Mouse (Mus musculus) left cerebral cortex, adult 18-20 months (tissue): ENCODE results near the gene Dhx40. TPM values are rescaled to one million over a fixed set of nuclear protein-coding genes. Genes with fewer than 3 reads are reported as not detected.
"Not testable (repeated sequence)": the region's sequence is repeated elsewhere in the genome, so short reads cannot be mapped to it uniquely, and the experiment has no call there.

Source experiments
- DNase-seq, 2 experiments: peaks; one replicate each; pipeline ENCODE4 v3.0.0; 2021 to 2022; ENCODE audit warnings: low spot score in 2 of 2, mixed read lengths in 1 of 2
- total RNA-seq, 2 experiments: library from RNA; stranded (reverse); gene quantifications; 2 replicates each; pipeline ENCODE4 v1.2.3; 2021

The Dhx40 gene
- total RNA-seq, 2 experiments from 2014 or later, result 22.8 to 22.9 TPM

DNA sequence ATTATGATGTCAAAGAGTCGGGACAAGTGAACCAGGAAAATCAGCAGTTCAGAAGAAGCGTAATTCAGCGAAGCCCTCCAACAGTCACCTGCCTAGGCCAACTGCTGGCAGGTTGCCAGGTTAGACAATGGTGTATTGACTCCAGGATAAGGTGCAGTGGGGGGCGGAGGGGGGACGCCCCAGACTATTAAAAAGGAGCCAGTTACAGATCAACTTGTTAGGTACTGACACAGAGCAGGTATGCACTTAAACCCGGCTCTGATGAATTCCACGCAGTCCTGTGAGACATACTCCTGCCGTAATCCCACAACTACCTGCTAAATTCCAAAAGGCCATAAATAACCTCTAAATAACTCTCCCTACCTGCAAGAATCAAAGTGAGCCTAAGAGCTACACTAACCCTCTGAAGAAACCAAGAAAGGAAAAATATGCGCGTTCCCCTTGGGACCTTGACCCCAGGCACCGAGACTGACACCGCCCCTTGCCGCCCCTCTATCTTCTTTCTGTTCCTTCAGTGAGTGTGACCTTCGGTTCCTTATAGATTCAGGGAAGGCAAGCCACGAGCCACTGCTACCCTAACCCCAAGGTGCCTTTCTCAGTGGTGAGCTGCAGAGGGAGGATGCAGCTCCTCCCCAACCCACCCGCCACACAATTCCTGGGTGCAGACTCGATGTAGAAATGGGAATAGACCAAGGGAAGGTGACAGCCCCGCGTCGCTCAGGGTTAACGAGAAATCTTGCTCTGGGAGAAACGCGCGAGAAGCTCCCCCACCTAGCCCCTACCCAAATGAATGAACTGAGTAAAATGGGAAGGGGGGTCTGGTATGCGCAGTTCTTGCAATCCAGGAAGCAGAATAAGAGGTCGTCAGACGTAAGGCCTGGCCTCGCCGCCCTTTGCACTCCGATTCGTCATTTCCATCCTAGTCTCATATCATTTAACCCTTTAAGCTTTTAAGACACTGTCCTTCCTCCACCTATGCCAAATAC is 51.1 kb downstream of the Dhx40 start:
- DNase-seq, result peak; percentile 14 to 32

DNA sequence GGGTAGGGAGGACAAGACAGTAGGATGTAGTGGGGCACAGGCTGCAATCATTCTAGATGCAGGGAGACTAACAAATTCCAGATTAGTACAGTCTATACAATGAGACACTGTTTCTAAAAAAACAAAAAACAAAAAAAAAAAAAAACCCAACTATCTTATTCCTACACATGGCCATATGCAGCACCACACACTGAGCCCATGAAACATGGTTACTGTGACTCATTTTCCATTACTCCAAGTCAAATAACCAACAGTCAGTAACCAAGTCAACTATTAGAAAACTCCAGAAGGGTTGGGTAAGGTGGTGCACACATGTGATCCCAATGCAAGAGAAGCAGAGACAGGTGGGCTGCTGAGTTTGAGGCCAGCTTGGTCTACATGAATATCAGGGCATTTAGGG is 55.1 kb downstream of the Dhx40 start:
- no peak for DNase-seq

DNA sequence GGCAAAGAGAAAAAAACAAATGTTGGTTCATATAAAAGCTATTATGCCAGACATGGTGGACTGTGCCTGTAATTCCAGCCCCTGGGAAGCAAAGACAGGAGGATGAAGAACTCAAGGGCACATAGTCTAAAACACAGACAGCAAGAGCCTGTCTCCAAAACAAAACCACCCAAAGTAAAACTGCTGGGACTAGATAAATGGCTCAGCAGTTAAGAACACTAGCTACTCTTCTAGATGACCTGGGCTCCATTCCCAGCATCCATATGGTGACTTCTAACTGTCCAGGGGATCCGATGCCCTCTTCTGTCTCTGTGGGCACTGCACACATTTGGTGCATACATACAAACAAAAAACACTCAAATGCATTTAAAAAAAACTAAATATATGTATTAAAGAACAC is 56.5 kb downstream of the Dhx40 start:
- DNase-seq, result no peak

DNA sequence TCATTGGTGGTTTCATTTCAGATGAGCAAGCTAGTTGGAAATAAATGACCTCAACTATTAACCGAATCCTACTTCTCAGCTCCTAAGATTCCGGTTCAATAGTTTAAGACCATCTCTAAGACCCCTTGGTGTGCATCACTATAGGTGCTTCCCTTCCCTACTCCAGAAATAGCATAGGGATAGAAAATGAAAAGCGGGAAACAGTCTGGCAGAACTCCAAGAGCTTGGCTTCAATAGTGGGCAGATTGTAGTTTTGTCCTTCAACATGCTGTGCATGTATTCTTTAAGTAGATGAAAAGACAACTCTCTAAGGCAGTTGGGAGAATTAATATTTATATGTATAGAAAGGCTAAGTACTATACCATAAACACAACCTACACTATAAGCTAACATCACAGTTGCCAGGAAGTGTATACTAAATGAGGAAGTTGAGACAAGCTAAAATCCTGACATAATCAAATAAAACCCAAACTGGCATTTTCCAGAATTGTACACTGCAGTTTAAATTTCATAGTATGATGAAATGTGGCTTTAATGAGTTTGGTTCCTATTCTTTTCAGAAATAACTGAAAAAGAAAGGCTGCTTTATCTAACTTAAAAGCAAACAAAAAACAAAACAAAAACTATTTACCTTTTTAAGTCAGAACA is 57.6 kb downstream of the Dhx40 start:
- no peak for DNase-seq

DNA sequence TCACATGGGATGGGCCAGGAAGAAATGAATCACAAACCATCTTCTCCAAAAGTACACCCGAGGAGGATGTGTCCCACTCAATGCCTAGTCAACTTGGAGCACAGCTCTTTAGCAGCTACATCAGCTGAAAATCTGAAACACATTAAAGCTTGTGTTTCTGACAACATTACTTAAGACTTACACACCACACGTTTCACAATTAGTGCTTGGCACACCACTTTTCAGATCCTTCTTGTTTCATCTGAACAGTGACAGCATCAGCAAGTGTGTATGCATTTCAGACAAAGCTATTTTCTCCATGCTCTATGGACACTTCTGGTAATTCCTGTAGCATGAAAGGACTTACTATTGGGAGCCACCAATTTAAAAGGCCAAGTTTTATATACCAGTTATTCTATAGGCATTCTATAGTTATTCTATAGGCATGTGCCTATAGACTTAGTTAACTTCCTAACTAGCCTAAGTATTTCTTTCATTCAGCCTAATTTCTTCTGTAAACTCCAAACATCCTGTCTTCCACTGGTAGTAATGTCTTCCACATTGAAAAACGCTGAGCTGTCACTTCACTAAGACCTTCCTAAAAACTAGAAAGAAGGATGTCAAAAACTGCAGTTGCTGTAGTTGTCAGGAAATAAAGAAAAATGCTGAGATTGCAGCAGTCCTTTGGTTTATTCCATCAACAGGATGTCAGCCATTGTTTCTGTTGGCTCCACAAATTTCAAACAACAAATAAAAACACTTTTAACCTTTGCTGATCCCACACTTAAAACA is 61.7 kb downstream of the Dhx40 start:
- DNase-seq, result no peak

DNA sequence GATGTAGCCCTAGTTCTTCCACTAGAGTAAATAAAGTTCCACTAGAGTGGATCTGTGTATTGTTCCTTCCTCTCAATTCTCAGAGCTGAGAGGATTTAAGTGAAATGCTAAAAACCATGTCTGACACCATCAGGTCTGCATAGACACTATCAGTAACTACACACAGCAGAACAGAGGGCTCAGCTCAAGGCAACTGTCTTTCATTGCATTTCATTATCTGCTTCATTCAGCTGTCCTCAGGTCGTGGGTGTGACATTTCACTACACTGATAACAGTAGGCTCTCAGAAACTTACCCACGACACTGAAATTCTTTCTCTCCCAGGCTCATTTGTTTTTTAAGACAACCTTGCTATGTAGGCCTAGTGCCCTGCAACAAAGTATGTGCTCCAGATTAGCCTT is 64.9 kb downstream of the Dhx40 start:
- DNase-seq, result no peak

DNA sequence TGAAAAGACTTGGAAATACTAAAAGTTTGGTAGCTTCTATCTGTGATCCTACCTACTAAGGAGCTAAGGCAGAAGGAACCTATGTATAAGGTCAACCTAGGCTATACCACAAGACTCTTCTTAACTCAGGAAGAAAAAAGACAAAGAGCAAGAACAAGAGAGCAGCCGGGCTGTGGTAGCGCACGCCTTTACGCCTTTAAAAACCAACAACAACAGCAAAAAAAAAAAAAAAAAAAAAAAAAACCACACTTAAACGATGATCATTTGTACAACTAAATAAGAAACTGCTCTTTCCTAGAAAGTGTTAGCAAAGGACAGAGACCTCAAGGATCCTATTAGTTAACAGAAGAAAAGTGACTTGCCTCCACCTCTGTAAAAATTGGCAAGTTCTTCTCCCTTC is 66.0 kb downstream of the Dhx40 start:
- DNase-seq, result no peak

DNA sequence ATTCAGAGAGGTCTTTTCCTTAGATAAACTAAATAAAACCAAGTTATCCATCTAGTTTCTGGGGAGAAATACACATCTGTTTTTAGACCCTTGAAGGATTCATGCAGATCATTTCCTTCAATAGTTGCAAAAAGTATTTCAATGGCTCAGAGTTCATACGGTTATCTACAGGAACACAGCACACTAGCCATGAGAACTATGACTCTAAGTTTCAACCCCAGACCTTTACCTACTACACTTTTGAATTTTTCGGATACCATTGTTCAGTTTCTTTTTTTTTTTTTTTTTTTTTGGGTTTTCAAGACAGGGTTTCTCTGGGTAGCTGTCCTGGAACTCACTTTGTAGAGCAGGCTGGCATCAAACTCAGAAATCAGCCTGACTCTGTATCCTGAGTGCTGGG is 68.1 kb downstream of the Dhx40 start:
- DNase-seq, result no peak

DNA sequence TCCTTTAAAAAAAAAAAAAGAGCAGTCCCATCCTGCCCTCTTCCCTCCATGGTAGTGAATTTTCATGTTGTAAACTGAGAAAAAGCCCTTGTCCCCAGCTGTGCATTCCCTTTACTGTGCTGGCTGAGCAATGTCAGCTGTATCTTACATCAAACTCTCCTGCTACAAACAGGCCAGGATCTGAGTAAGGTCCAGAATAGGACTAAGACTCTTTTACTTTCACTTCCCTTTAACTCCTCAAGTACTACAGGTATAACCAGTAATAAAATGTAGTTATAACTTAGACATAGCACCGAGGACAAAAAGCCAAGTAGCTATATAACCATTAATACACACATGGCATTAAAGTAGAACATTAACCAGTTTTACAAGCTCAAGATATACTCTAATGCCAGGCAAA is 68.6 kb downstream of the Dhx40 start:
- no peak for DNase-seq

DNA sequence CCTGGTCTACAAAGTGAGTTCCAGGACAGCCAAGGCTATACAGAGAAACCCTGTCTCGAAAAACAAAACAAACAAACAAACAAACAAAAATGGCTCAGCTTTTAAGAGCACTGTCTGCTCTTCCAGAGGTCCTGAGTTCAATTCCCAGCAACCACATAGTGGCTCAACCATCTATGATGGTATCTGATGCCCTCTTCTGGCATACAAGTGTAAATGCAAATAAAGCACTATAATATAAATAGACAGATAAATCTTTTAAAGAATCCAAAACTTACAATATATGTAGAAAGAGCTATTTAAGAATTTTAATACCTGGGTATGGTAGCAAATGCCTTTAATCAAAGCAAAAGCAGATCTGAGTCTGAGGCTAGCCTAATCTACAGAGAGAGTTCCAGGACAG is 69.2 kb downstream of the Dhx40 start:
- DNase-seq, result not testable (repeated sequence)

DNA sequence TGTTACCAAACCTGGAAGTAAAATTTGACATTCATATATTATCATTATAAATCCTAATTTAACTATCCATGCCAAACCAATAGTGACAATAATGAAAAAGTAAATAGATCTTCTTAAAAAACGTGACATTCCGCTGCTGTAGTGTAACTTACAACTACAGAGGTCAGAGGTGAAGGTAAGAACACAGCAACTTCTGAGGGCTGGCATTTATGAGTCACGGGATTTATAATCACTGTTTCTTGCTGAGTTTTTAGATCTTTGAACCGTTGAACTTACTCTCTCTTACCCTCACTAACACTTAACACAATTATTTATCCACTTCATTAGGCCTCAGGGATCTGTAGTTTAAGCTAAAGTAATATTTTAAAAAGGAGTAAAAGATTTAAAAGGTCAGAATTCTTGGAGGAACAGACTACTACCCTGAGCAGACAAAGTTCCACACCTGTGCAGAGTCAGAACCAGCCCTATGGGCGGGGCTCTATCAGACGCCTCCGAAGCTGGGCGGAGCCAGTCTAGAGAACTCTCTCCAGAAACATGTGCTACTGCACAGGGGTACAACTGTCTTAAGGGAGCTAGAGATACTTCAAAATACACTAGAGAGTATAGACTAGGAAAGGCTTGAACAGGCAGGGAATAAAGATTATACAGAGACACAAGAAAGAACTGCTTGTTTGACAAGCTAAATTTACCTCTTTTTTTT is 70.1 kb downstream of the Dhx40 start:
- no peak for DNase-seq

DNA sequence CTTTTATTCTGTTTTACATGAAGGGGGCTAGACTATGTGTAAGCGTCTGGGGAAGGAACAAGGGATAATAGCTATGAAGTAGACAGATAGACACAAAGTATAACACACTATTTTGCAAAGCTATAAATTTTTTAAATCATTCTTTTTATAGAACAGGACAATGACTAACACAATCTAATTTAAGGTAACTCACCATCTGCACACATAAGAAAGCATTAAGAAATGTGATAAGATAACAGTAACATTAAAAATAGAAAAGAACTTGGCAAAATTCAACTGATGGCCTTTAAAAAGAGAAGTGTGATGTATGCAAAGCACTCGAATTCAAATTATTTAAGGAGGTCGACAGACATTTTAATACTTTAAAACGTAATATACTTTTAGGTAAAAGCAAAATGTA is 72.6 kb downstream of the Dhx40 start:
- DNase-seq, result no peak

DNA sequence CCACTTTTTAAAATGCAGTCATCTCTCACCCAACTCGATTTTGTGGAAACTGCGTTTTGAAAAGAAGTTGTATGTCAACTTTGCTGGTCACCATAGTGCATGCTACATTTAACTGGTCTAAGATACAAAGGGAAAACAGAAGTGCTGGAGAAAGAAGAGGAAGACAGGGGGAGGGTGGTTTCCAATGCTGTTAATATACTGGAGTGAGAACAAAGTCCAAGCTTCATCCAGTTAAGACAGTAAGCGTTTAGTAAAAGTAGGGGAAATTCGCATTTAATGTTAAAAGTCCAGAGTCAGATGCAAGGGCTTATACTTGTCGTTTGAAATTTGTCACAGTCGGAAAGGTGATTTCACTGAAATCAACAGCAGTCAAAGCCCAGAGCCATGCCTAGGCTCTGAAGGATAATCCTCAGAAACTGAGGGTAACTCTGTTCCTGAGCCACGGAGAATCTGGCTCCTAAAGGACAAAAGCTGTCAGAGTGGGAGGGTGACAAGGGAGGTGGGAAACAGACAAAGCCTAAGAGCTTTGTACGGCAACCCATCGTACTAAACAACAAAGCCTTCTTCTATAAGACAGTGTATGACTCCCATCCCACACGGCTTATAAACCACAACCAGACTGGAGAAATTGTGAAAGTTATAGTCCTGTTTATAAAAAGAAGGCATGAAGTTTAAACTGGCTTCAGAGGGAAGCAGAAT is 73.2 kb downstream of the Dhx40 start:
- DNase-seq, result no peak

DNA sequence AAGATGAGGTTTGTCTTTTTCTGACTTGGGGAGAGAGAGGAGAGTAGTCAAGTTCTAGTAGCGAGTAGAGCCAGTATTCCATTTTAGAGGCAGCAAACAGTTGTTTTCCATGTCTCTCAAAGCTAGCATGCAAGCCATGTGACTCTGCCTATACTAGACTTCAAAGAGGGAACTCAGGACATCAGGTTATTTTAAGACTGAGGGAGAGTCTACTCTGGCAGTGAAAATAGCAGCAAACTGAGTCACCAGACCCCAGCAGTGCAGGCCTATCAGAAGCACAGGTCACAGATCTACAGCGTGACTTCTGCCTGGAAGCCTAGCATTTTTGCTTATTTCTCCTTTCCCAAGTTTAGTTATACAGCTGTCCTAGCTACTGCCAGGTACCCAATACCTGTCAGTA is 76.1 kb downstream of the Dhx40 start:
- no peak for DNase-seq

DNA sequence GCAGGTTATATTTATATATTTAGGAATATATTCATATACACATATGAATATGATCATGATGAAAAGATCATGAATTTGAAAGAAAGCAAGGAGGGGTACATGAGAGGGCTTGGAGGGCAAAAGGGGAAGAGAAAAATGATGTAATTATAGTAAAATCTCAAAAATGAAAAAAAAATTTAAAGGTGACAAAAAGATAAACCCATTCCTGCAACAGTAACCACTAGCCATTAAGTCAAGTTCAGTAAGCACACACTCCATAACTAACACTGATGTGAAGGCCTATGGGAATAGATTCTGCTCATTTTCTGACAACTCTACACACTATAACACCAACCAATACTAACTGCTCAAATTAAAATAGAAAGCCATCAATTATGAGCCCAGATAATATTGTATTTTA is 81.9 kb downstream of the Dhx40 start:
- DNase-seq, result no peak

DNA sequence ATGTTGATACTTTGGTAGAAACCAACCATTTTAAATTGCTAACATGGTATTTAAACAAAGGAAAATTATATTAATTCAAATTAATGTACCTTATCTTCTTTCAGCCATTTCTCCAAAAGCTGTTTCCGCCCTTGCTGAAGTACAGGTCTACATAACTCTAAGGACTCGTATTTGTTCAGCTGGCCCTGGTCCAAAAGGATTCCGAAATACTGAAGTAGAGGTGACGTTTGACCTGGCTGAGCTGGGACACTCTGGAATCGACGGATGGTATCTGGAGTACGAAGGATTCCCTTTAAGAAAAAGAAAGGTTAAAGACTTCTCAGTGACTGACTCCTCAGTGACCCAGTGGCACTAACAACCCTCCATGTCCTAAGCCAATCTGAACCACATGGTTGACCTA is 82.6 kb downstream of the Dhx40 start:
- no peak for DNase-seq

DNA sequence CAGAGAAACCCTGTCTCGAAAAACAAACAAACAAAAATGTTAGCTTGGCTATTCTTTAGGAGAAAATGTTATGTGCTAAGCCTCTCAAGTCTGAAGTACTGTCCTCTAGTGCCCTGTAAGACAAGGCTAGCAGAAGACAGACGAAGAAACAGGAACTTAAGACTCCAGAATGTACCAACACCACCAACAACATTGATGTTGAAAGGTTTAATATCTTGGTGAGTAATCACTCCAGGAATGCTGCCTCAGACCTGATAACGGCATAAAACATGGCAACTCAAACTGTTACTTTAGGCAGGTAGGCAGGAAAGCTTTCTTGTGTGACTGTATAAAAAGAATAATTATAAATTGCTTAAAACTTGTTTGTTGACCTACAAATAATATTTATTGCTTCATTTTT is 83.5 kb downstream of the Dhx40 start:
- DNase-seq, result no peak

DNA sequence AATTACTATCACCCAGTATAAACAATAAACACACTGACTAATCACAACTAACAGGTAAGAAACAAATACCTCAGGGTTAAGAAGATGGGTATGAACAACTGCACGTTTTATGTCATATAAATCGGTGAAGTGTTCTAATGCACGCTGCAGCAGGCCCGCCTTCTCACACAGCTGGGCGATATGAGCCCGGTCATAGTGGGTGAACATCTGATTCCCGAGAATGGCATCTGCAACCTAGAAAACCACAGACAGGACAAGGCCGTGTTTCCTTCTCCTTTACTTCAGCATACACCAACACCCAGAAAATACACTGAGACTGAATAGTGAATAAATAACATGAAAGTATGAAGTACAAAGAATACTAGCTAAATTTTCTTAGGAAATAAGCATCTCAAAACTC is 88.2 kb downstream of the Dhx40 start:
- DNase-seq, result no peak
